Mouse (Mus musculus): Measurements from ENCODE around the gene Tmem259. TPM values are rescaled to one million over a fixed set of nuclear protein-coding genes. Genes with fewer than 3 reads are reported as not detected.

Tmem259 gene
- total and polyA plus RNA-seq, 3 experiments: 41.6 to 264 (median 79.8) TPM

GRCm38 (mm10) chr10:79987771-79988505 lies 3.8 kb upstream of the Tmem259 start:
- Histone ChIP-seq H3K4me3 (ENCODE audit: low read depth, low read length) (peak overlapping the region; percentile 73), H3K9me3 (replicated peaks) (peaks cover 12% of the 10 kb centered on the region), H3K27me3 (ENCODE audit: insufficient read depth, low read length) (peaks cover 11% of the 10 kb centered on the region; the same call in 1 of the 2 replicates), H3K36me3 (replicated peaks) (peaks cover 18% of the 10 kb centered on the region), H3K4me1 (ENCODE audit: insufficient read depth, low read depth, low read length) (peaks cover 67% of the 10 kb centered on the region)
- DNase-seq (ENCODE audit: low spot score): no peak
- no peak for ATAC-seq (ENCODE audit: extremely low read depth, insufficient number of reproducible peaks, low FRiP score, poor library complexity, severe bottlenecking)
- TF ChIP-seq GATA2 (IDR thresholded peaks at IDR 0.05; ENCODE audit: borderline replicate concordance, low read depth, low read length) (no peak), GATA1 (IDR thresholded peaks at IDR 0.05; ENCODE audit: borderline replicate concordance, low read length) (no peak), TAL1 (conservative IDR thresholded peaks at IDR 0.05; ENCODE audit: low read depth, low read length) (no peak), POLR2AphosphoS5 (IDR thresholded peaks at IDR 0.05; ENCODE audit: insufficient replicate concordance, low read depth, low read length) (no peak), CTCF (IDR thresholded peaks at IDR 0.05; ENCODE audit: low read depth, low read length) (no peak)

- DNase-seq (ENCODE audit: low spot score): peak; percentile 58
- TF ChIP-seq CTCF (IDR thresholded peaks at IDR 0.05; ENCODE audit: low read depth, low read length) (peak; percentile 89), GATA2 (IDR thresholded peaks at IDR 0.05; ENCODE audit: borderline replicate concordance, low read depth, low read length) (no peak), POLR2AphosphoS5 (IDR thresholded peaks at IDR 0.05; ENCODE audit: insufficient replicate concordance, low read depth, low read length) (no peak)
- ATAC-seq (ENCODE audit: extremely low read depth, insufficient number of reproducible peaks, low FRiP score, poor library complexity, severe bottlenecking): peak; percentile 22; the same call in 1 of the 2 replicates
- Histone ChIP-seq H3K4me1 (ENCODE audit: insufficient read depth, low read depth, low read length) (peaks cover 75% of the 10 kb centered on the region), H3K27me3 (ENCODE audit: insufficient read depth, low read length) (peaks cover 11% of the 10 kb centered on the region; the same call in 1 of the 2 replicates), H3K36me3 (replicated peaks) (peaks cover 18% of the 10 kb centered on the region), H3K4me3 (ENCODE audit: low read depth, low read length) (peak overlapping the region; percentile 54; the same call in 1 of the 2 replicates), H3K9me3 (replicated peaks) (peaks cover 6% of the 10 kb centered on the region)
These were observed 2.8 kb upstream of the Tmem259 start for GRCm38 (mm10) chr10:79986963-79987362.

GRCm38 (mm10) chr10:79986232-79986878 lies 2.2 kb upstream of the Tmem259 start:
- ATAC-seq (ENCODE audit: extremely low read depth, insufficient number of reproducible peaks, low FRiP score, poor library complexity, severe bottlenecking) (no peak), DNase-seq (ENCODE audit: low spot score) (no peak)
- TF ChIP-seq TAL1 (conservative IDR thresholded peaks at IDR 0.05; ENCODE audit: low read depth, low read length): no peak
- TF ChIP-seq GATA1 (IDR thresholded peaks at IDR 0.05; ENCODE audit: borderline replicate concordance, low read length): no peak
- no peak for TF ChIP-seq CTCF (IDR thresholded peaks at IDR 0.05; ENCODE audit: low read depth, low read length)
- no peak for TF ChIP-seq POLR2AphosphoS5 (IDR thresholded peaks at IDR 0.05; ENCODE audit: insufficient replicate concordance, low read depth, low read length)
- no peak for TF ChIP-seq GATA2 (IDR thresholded peaks at IDR 0.05; ENCODE audit: borderline replicate concordance, low read depth, low read length)
- H3K27me3 ChIP-seq (ENCODE audit: insufficient read depth, low read length): peaks cover 11% of the 10 kb centered on the region; the same call in 1 of the 2 replicates
- H3K4me3 ChIP-seq (ENCODE audit: low read depth, low read length): peak overlapping the region; percentile 84
- peaks cover 24% of the 10 kb centered on the region for H3K36me3 ChIP-seq (replicated peaks)
- peaks cover 81% of the 10 kb centered on the region for H3K4me1 ChIP-seq (ENCODE audit: insufficient read depth, low read depth, low read length)
- H3K9me3 ChIP-seq (replicated peaks): peaks cover 2% of the 10 kb centered on the region

GRCm38 (mm10) chr10:79985334-79986231 lies 1.5 kb upstream of the Tmem259 start:
- DNase-seq (ENCODE audit: low spot score): peak; percentile 47
- no peaks in the 10 kb centered on the region for H3K9me3 ChIP-seq (replicated peaks)
- H3K27me3 ChIP-seq (ENCODE audit: insufficient read depth, low read length): peaks cover 11% of the 10 kb centered on the region; the same call in 1 of the 2 replicates
- no peak for ATAC-seq (ENCODE audit: extremely low read depth, insufficient number of reproducible peaks, low FRiP score, poor library complexity, severe bottlenecking)
- peaks cover 82% of the 10 kb centered on the region for H3K4me1 ChIP-seq (ENCODE audit: insufficient read depth, low read depth, low read length)
- TF ChIP-seq CTCF (IDR thresholded peaks at IDR 0.05; ENCODE audit: low read depth, low read length) (no peak), TAL1 (conservative IDR thresholded peaks at IDR 0.05; ENCODE audit: low read depth, low read length) (no peak), POLR2AphosphoS5 (IDR thresholded peaks at IDR 0.05; ENCODE audit: insufficient replicate concordance, low read depth, low read length) (no peak), GATA2 (IDR thresholded peaks at IDR 0.05; ENCODE audit: borderline replicate concordance, low read depth, low read length) (no peak), GATA1 (IDR thresholded peaks at IDR 0.05; ENCODE audit: borderline replicate concordance, low read length) (no peak)
- H3K4me3 ChIP-seq (ENCODE audit: low read depth, low read length): peak overlapping the region; percentile 84
- H3K36me3 ChIP-seq (replicated peaks): peaks cover 28% of the 10 kb centered on the region

- ATAC-seq (ENCODE audit: extremely low read depth, insufficient number of reproducible peaks, low FRiP score, poor library complexity, severe bottlenecking): peak; percentile 81
These were observed 741 bp upstream of the Tmem259 start for GRCm38 (mm10) chr10:79984871-79985270.

More at GRCm38 (mm10) chr10:79984871-79985270, 741 bp upstream of the Tmem259 start:
- Histone ChIP-seq H3K36me3 (replicated peaks) (peaks cover 35% of the 10 kb centered on the region), H3K4me3 (ENCODE audit: low read depth, low read length) (peak overlapping the region; percentile 84), H3K27me3 (ENCODE audit: insufficient read depth, low read length) (peaks cover 9% of the 10 kb centered on the region; the same call in 1 of the 2 replicates), H3K9me3 (replicated peaks) (no peaks in the 10 kb centered on the region), H3K4me1 (ENCODE audit: insufficient read depth, low read depth, low read length) (peaks cover 86% of the 10 kb centered on the region)
- no peak for TF ChIP-seq GATA2 (IDR thresholded peaks at IDR 0.05; ENCODE audit: borderline replicate concordance, low read depth, low read length)
- no peak for TF ChIP-seq TAL1 (conservative IDR thresholded peaks at IDR 0.05; ENCODE audit: low read depth, low read length)
- no peak for TF ChIP-seq CTCF (IDR thresholded peaks at IDR 0.05; ENCODE audit: low read depth, low read length)
- no peak for TF ChIP-seq GATA1 (IDR thresholded peaks at IDR 0.05; ENCODE audit: borderline replicate concordance, low read length)
- no peak for TF ChIP-seq POLR2AphosphoS5 (IDR thresholded peaks at IDR 0.05; ENCODE audit: insufficient replicate concordance, low read depth, low read length)
- peak; percentile 79 for DNase-seq (ENCODE audit: low spot score)
